Mouse (Mus musculus): ENCODE data around the gene Rbm20.

DNA sequence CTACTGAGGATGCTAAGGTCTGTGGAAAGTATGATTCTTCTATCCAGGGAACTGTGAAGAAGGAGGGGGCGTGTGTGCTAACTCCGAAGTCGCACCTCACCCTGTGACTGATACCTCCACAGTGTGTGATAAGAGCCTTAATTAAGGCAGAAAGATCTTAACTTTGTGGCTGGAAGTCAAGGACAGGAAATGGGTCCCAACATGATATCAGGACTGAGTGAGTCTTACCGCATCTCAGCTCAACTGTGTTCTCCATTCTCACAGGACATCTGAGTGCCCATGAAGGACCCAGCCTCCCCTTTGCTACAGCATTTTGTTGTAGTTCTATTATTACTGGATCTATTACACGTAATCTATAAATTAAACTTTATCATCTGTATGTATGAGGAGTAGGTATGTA is 19.7 kb upstream of the Rbm20 start:
- TF ChIP-seq EP300 (IDR thresholded peaks at IDR 0.05; ENCODE audit: low read depth in 1 of 2, low read length in 2 of 2) (peak; percentile 64 to 72; a peak in 3 of 4 replicates), CTCF (IDR thresholded peaks at IDR 0.05 in 2 of 3, conservative IDR thresholded peaks at IDR 0.05 in 1 of 3; ENCODE audit: control insufficient read depth in 1 of 3, insufficient read depth in 1 of 3, low read depth in 2 of 3, low read length in 3 of 3, poor library complexity in 1 of 3, severe bottlenecking in 1 of 3) (no peak)

Data from MEL (cell line).